Mouse (Mus musculus): ENCODE data around the gene Tcaim.

- TF ChIP-seq CTCF (IDR thresholded peaks at IDR 0.05; ENCODE audit: insufficient read depth, low read depth, low read length) = no peak
- TF ChIP-seq POLR2A (IDR thresholded peaks at IDR 0.05; ENCODE audit: insufficient read depth, low read depth, low read length) = no peak
Measured at GRCm38 (mm10) chr9:122757614-122758013, 47.7 kb upstream of the Tcaim start.
